Mouse (Mus musculus) spleen, adult 2 months (tissue): ENCODE data around the gene Pqbp1.

Source experiments
- CTCF ChIP-seq: fragments of 200-500 bp; IDR thresholded peaks from 2 replicates; pipeline ENCODE4 v1.5.1; 2011; ENCODE audit warnings: mild to moderate bottlenecking, inconsistent platforms; ENCODE audit not compliant: insufficient read depth, insufficient read length, insufficient replicate concordance; ENCODE audit errors: extremely low read depth
- POLR2A ChIP-seq: fragments of 200-500 bp; IDR thresholded peaks from 2 replicates; pipeline ENCODE4 v1.6.1; 2011; ENCODE audit warnings: low read depth, low read length, inconsistent platforms

- TF ChIP-seq CTCF = no peak
- TF ChIP-seq POLR2A = no peak
Measured at GRCm38 (mm10) chrX:7878495-7878894, 20.6 kb downstream of the Pqbp1 start.
